Mouse (Mus musculus) limb, embryonic 13.5 days (tissue): ENCODE data around the gene Rnf5. TPM values are rescaled to one million over a fixed set of nuclear protein-coding genes. Genes with fewer than 3 reads are reported as not detected.

Experiments
- ATAC-seq: fragments of 200-750 bp; cut with Nextera tagmentation; 2 replicates; pipeline ENCODE4 v1.8.0; 2017; ENCODE audit warnings: low read depth, moderate number of reproducible peaks, moderate TSS enrichment; ENCODE audit not compliant: low FRiP score
- H3K27ac ChIP-seq: fragments of 300-500 bp; sonication (generic); 2 replicates; pipeline ENCODE4 v1.5.1; 2015; ENCODE audit warnings: inconsistent platforms, mild to moderate bottlenecking, moderate library complexity
- H3K27me3 ChIP-seq: fragments of 300-500 bp; sonication (generic); 2 replicates; pipeline ENCODE4 v1.6.1; 2015; ENCODE audit warnings: mild to moderate bottlenecking, inconsistent platforms
- H3K36me3 ChIP-seq: fragments of 300-500 bp; sonication (generic); 2 replicates; pipeline ENCODE4 v1.6.1; 2015; ENCODE audit warnings: inconsistent platforms, mild to moderate bottlenecking, moderate library complexity
- H3K4me1 ChIP-seq: fragments of 300-500 bp; sonication (generic); 2 replicates; pipeline ENCODE4 v1.6.1; 2015; ENCODE audit warnings: inconsistent platforms
- H3K4me2 ChIP-seq: fragments of 300-500 bp; sonication (generic); replicated peaks from 2 replicates; pipeline ENCODE4 v1.6.1; 2015; ENCODE audit warnings: inconsistent platforms, mild to moderate bottlenecking, moderate library complexity
- H3K4me3 ChIP-seq: fragments of 300-500 bp; sonication (generic); 2 replicates; pipeline ENCODE4 v1.5.1; 2015; ENCODE audit warnings: moderate library complexity, mild to moderate bottlenecking, inconsistent platforms
- H3K9ac ChIP-seq: fragments of 300-500 bp; sonication (generic); 2 replicates; pipeline ENCODE4 v1.6.1; 2015; ENCODE audit warnings: mild to moderate bottlenecking, inconsistent platforms
- H3K9me3 ChIP-seq: fragments of 300-500 bp; sonication (generic); 2 replicates; pipeline ENCODE4 v1.6.1; 2016; ENCODE audit warnings: inconsistent platforms
- WGBS: fragments of 180-500 bp; shearing (Covaris S2); methylation state at CpG from one replicate; pipeline ENCODE4 v1.1.7; 2015; 5-methylcytosine and 5-hydroxymethylcytosine counted together
- polyA plus RNA-seq: library from polyadenylated mRNA; unstranded; fragments of >200 nt; fragmentation: Nextera tagmentation; extraction: Ambion mirVana; gene quantifications from 2 replicates; pipeline ENCODE4 v1.2.1, GENCODE M21; 2015

The Rnf5 gene
- polyA plus RNA-seq, 1 experiment from 2014 or later, result 135 TPM

GRCm38 (mm10) chr17:34555483-34555882 lies 48.0 kb downstream of the Rnf5 start:
- Histone ChIP-seq H3K9me3 (no peaks in the 10 kb centered on the region), H3K4me2 (no peak overlapping the region), H3K4me1 (no peaks in the 10 kb centered on the region), H3K4me3 (no peak overlapping the region), H3K9ac (no peak overlapping the region), H3K36me3 (no peaks in the 10 kb centered on the region), H3K27me3 (no peaks in the 10 kb centered on the region), H3K27ac (no peak overlapping the region)
- WGBS, result 14% methylated on average over 5 of the region's 5 CpGs
- no peak for ATAC-seq

Other genes with a start within 250 kb of the Rnf5 start
- gene Btnl2, start 248.9 kb downstream of the Rnf5 start, polyA plus RNA-seq, result 0.05 and 0.09 TPM in 2 replicates
- gene Btnl1, start 226.6 kb downstream of the Rnf5 start, polyA plus RNA-seq, result not detected in 2 replicates
- gene BC051142, start 204.9 kb downstream of the Rnf5 start, polyA plus RNA-seq, result 0.47 and 0.69 TPM in 2 replicates
- not detected in 2 replicates for gene Btnl4, start 126.4 kb downstream of the Rnf5 start, polyA plus RNA-seq
- gene Btnl6, start 86.3 kb downstream of the Rnf5 start, polyA plus RNA-seq, result not detected in 2 replicates
- 4.8 and 5.3 TPM in 2 replicates for gene Notch4, start 39.4 kb downstream of the Rnf5 start, polyA plus RNA-seq
- 4.0 and 5.8 TPM in 2 replicates for gene Gpsm3, start 13.9 kb downstream of the Rnf5 start, polyA plus RNA-seq
- 17.6 and 18.9 TPM in 2 replicates for gene Pbx2, start 12.4 kb downstream of the Rnf5 start, polyA plus RNA-seq
- gene Ager, start 5.8 kb downstream of the Rnf5 start, polyA plus RNA-seq, result 3.5 TPM in 2 replicates
- 52.9 and 58.4 TPM in 2 replicates for gene Agpat1, start 572 bp upstream of the Rnf5 start, polyA plus RNA-seq
- 6.6 and 7.3 TPM in 2 replicates for gene Egfl8, start 12.3 kb upstream of the Rnf5 start, polyA plus RNA-seq
- gene Ppt2, start 24.8 kb upstream of the Rnf5 start, polyA plus RNA-seq, result 22.8 and 24.4 TPM in 2 replicates
- 0.25 and 0.40 TPM in 2 replicates for gene Prrt1, start 25.8 kb upstream of the Rnf5 start, polyA plus RNA-seq
- gene Fkbpl, start 41.1 kb upstream of the Rnf5 start, polyA plus RNA-seq, result 16.5 and 18.8 TPM in 2 replicates
- gene Atf6b, start 43.5 kb upstream of the Rnf5 start, polyA plus RNA-seq, result 97.6 and 99.6 TPM in 2 replicates
- 0.09 TPM in 2 replicates for gene Tnxb, start 66.8 kb upstream of the Rnf5 start, polyA plus RNA-seq
- gene C4b, start 140.2 kb upstream of the Rnf5 start, polyA plus RNA-seq, result 0.06 and 0.17 TPM in 2 replicates
- gene Cyp21a1, start 200.9 kb upstream of the Rnf5 start, polyA plus RNA-seq, result 0.18 TPM in 1 of 2 replicates, not detected in the other
- gene Stk19, start 233.3 kb upstream of the Rnf5 start, polyA plus RNA-seq, result 28.2 and 28.7 TPM in 2 replicates
- 62.8 and 74.3 TPM in 2 replicates for gene Dxo, start 233.3 kb upstream of the Rnf5 start, polyA plus RNA-seq
- 54.0 and 55.2 TPM in 2 replicates for gene Skiv2l, start 246.5 kb upstream of the Rnf5 start, polyA plus RNA-seq
- gene Nelfe, start 246.7 kb upstream of the Rnf5 start, polyA plus RNA-seq, result 114 and 126 TPM in 2 replicates